Mouse (Mus musculus) brain, embryonic 14.5 days (tissue): Measurements from ENCODE around the gene Thsd4.

Experiments used
- CTCF ChIP-seq: fragments of 200-500 bp; IDR thresholded peaks from 2 replicates; pipeline ENCODE4 v1.5.1; 2012; ENCODE audit warnings: inconsistent platforms, mild to moderate bottlenecking, moderate library complexity, borderline replicate concordance; ENCODE audit not compliant: insufficient read depth, insufficient read length; ENCODE audit errors: extremely low read depth
- POLR2A ChIP-seq: fragments of 200-500 bp; IDR thresholded peaks from 2 replicates; pipeline ENCODE4 v1.6.1; 2012; ENCODE audit warnings: mild to moderate bottlenecking, inconsistent platforms, borderline replicate concordance; ENCODE audit not compliant: poor library complexity, insufficient read depth, insufficient read length, severe bottlenecking; ENCODE audit errors: extremely low read depth

DNA sequence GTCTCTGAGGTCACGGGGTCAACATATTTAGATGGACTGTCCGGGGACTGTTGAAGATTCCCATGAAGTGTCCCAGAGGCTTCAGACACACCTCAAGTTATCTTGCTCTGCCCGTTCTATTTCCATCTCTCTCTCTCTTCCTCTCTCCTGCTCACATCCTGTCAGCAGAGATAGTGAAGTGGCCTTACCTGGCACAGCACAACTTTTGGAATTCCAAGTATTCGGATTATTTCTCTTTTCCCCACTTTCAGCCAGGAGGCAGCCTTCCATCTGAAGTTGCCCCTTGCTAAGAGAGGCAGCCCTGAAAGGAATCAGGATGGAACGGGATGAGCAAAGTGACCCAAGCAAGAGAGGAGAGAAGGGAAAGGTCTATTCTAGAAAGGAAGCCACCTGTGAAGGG lies 4.3 kb upstream of the Thsd4 start:
- TF ChIP-seq CTCF: no peak
- TF ChIP-seq POLR2A: no peak
